35 mouse cellular contexts compared by ENCODE assay signal in genomic region chr1:91002641-91003040, GRCm38 (mm10). TPM values are rescaled to one million over a fixed set of nuclear protein-coding genes. Genes with fewer than 3 reads are reported as not detected.
DNase-seq lines count a peak whose midpoint lies in the region; ATAC-seq and TF ChIP-seq lines count a peak whose summit lies in the region.
"Had no signal": no experiment of that assay in that cellular context is flagged by ENCODE, and none has a peak within 500 bp of the region (broad histone marks: within the 10 kb centered on the region; RNA-seq: fewer than 3 reads in every experiment).

No protein-coding gene starts in this region.

- no peak for TF ChIP-seq EP300 in heart, adult 2 months (IDR thresholded peaks at IDR 0.05; ENCODE audit: insufficient read depth, low read depth, low read length)
- TF ChIP-seq EP300 in heart, postnatal 0 days (IDR thresholded peaks at IDR 0.05; ENCODE audit: low read depth) = no peak

- no peak overlapping the region for H3K9ac ChIP-seq in heart, adult 2 months (ENCODE audit: low read depth, low read length)
- peak overlapping the region; percentile 97 for H3K9ac ChIP-seq in heart, embryonic 13.5 days
- H3K9ac ChIP-seq in heart, embryonic 16.5 days (ENCODE audit: low read length) = peak overlapping the region; percentile 45
- no peak overlapping the region for H3K9ac ChIP-seq in heart, postnatal 0 days (replicated peaks; ENCODE audit: low read depth, low read length)
- H3K9ac ChIP-seq: embryonic facial prominence, embryonic 13.5 days; forebrain, embryonic 12.5 days; hindbrain, embryonic 12.5 days; hindbrain, embryonic 15.5 days had no signal

- no peaks in the 10 kb centered on the region for H3K9me3 ChIP-seq in heart, embryonic 13.5 days
- H3K9me3 ChIP-seq in heart, embryonic 16.5 days (replicated peaks; ENCODE audit: control insufficient read depth, low read length) = no peaks in the 10 kb centered on the region
- no peaks in the 10 kb centered on the region for H3K9me3 ChIP-seq in heart, postnatal 0 days (replicated peaks; ENCODE audit: control insufficient read depth, low read length)
- H3K9me3 ChIP-seq: embryonic facial prominence, embryonic 10.5 days; embryonic facial prominence, embryonic 13.5 days; forebrain, embryonic 12.5 days; hindbrain, embryonic 12.5 days; hindbrain, embryonic 15.5 days had no signal

- H3K27me3 ChIP-seq in heart, adult 2 months (ENCODE audit: control insufficient read depth, insufficient read depth, low read length) = no peaks in the 10 kb centered on the region
- H3K27me3 ChIP-seq in heart, embryonic 13.5 days (replicated peaks) = no peaks in the 10 kb centered on the region
- no peaks in the 10 kb centered on the region for H3K27me3 ChIP-seq in heart, embryonic 16.5 days (ENCODE audit: control insufficient read depth, insufficient read depth, low read length)
- no peaks in the 10 kb centered on the region for H3K27me3 ChIP-seq in heart, postnatal 0 days (ENCODE audit: control insufficient read depth, insufficient read depth, low read length)
- H3K27me3 ChIP-seq: embryonic facial prominence, embryonic 13.5 days; hindbrain, embryonic 12.5 days; hindbrain, embryonic 15.5 days had no signal

- intact Hi-C loops in heart, adult 2 months (cut with DNase I) = no loop called here
- intact Hi-C loops in heart, postnatal 10 days (cut with DNase I) = loop anchor here (5.0 kb wide), 1 partner anchor 50 kb away; no protein-coding TSS in a partner anchor
- intact Hi-C loops in heart, postnatal 14 days (cut with DNase I) = no loop called here

- DNase-seq in heart, adult 2 months = peak in 1 of 2 experiments; percentile 22
- DNase-seq in heart, postnatal 10 days = no peak
- no peak for DNase-seq in heart, postnatal 14 days
- no peak for DNase-seq in heart, postnatal 0 days (ENCODE audit: low spot score)
- DNase-seq in spleen, adult 18-20 months = no peak
- DNase-seq: adrenal gland, adult 2 months; adrenal gland, postnatal 14 days; cerebellum, adult 11-12 months; cerebellum, adult 8-10 months; cerebellum, postnatal 10 days; cerebellum, postnatal 36 days; embryo, embryonic 11 days; gastrocnemius, postnatal 25 days; kidney, adult 2 months had no signal

- no peak for TF ChIP-seq POLR2A in heart, adult 2 months (IDR thresholded peaks at IDR 0.05; ENCODE audit: insufficient read depth, low read depth, low read length)

- H3K4me3 ChIP-seq in heart, adult 2 months = no peak overlapping the region
- H3K4me3 ChIP-seq in heart, embryonic 13.5 days = no peak overlapping the region
- no peak overlapping the region for H3K4me3 ChIP-seq in heart, embryonic 16.5 days (ENCODE audit: low read length)
- H3K4me3 ChIP-seq in heart, postnatal 0 days (ENCODE audit: low read depth, low read length) = no peak overlapping the region
- H3K4me3 ChIP-seq: embryonic facial prominence, embryonic 10.5 days; embryonic facial prominence, embryonic 13.5 days; erythroblast, embryonic 14.5 days; forebrain, embryonic 12.5 days; hindbrain, embryonic 12.5 days; hindbrain, embryonic 15.5 days had no signal

- peaks cover 2% of the 10 kb centered on the region for H3K79me2 ChIP-seq in heart, adult 2 months (replicated peaks; ENCODE audit: control insufficient read depth, insufficient read depth, low read length)

- H3K36me3 ChIP-seq in heart, adult 2 months (ENCODE audit: control insufficient read depth, insufficient read depth, low read length) = peaks cover 10% of the 10 kb centered on the region; the same call in 1 of the 2 replicates
- 0 out of 2 replicates have a peak, but pooled peaks cover 3% of the 10 kb centered on the region for H3K36me3 ChIP-seq in heart, embryonic 13.5 days
- no peaks in the 10 kb centered on the region for H3K36me3 ChIP-seq in heart, embryonic 16.5 days (ENCODE audit: control insufficient read depth, insufficient read depth)
- no peaks in the 10 kb centered on the region; the same call in 1 of the 2 replicates for H3K36me3 ChIP-seq in heart, postnatal 0 days (replicated peaks; ENCODE audit: control insufficient read depth, insufficient read depth, low read length)
- H3K36me3 ChIP-seq: embryonic facial prominence, embryonic 13.5 days; forebrain, embryonic 12.5 days; hindbrain, embryonic 12.5 days; hindbrain, embryonic 15.5 days had no signal

- peaks cover 39% of the 10 kb centered on the region for H3K4me1 ChIP-seq in heart, adult 2 months (ENCODE audit: control insufficient read depth, insufficient read depth, low read length)
- peaks cover 82% of the 10 kb centered on the region for H3K4me1 ChIP-seq in heart, embryonic 13.5 days
- H3K4me1 ChIP-seq in heart, embryonic 16.5 days (ENCODE audit: control insufficient read depth, insufficient read depth, low read length) = peaks cover 55% of the 10 kb centered on the region
- peaks cover 52% of the 10 kb centered on the region for H3K4me1 ChIP-seq in heart, postnatal 0 days (ENCODE audit: control insufficient read depth, insufficient read depth)

- no peak for TF ChIP-seq CTCF in heart, adult 2 months (IDR thresholded peaks at IDR 0.05)
- TF ChIP-seq CTCF in heart, postnatal 0 days (IDR thresholded peaks at IDR 0.05; ENCODE audit: low read depth) = no peak

- no peak for ATAC-seq in heart, embryonic 13.5 days (ENCODE audit: extremely low read depth, insufficient number of reproducible peaks, low FRiP score, low TSS enrichment)
- no peak for ATAC-seq in heart, embryonic 16.5 days (replicated peaks; ENCODE audit: extremely low read depth, insufficient read depth, low FRiP score)
- no peak for ATAC-seq in heart, postnatal 0 days (ENCODE audit: insufficient read depth, low read depth)
- no peak for ATAC-seq in cerebellum, adult (ENCODE audit: insufficient number of reproducible peaks, low FRiP score, low TSS enrichment)
- ATAC-seq: CD4-positive, CD25-positive, alpha-beta regulatory T cell, adult 4 months; forebrain, embryonic 16.5 days; intestine, postnatal 0 days had no signal

- WGBS in heart, adult 2 months = 46% methylated on average over 3 of the region's 3 CpGs
- WGBS in heart, embryonic 13.5 days = 64% methylated on average over 3 of the region's 3 CpGs
- 64% methylated on average over 3 of the region's 3 CpGs for WGBS in heart, embryonic 16.5 days
- 43% methylated on average over 3 of the region's 3 CpGs for WGBS in heart, postnatal 0 days

- H3K27ac ChIP-seq in heart, adult 2 months = peak overlapping the region; percentile 80; the same call in 1 of the 2 replicates
- peak overlapping the region; percentile 99 for H3K27ac ChIP-seq in heart, embryonic 13.5 days (replicated peaks)
- peak overlapping the region; percentile 95 for H3K27ac ChIP-seq in heart, embryonic 16.5 days (ENCODE audit: low read length)
- peak overlapping the region; percentile 98 for H3K27ac ChIP-seq in heart, postnatal 0 days (ENCODE audit: low read depth)
- H3K27ac ChIP-seq: embryonic facial prominence, embryonic 10.5 days; embryonic facial prominence, embryonic 13.5 days; forebrain, embryonic 12.5 days; hindbrain, embryonic 12.5 days; hindbrain, embryonic 15.5 days had no signal

- peak overlapping the region; percentile 80 for H3K4me2 ChIP-seq in heart, embryonic 13.5 days
- no peak overlapping the region for H3K4me2 ChIP-seq in heart, embryonic 16.5 days (ENCODE audit: low read depth, low read length)
- H3K4me2 ChIP-seq in heart, postnatal 0 days (ENCODE audit: low read depth, low read length) = no peak overlapping the region
- H3K4me2 ChIP-seq: embryonic facial prominence, embryonic 13.5 days; forebrain, embryonic 12.5 days; hindbrain, embryonic 12.5 days; hindbrain, embryonic 15.5 days had no signal

RNA-seq across cellular contexts. Expression of gene Lrrfip1, which starts 4.1 kb away (rescaled TPM):
- total RNA-seq in heart, adult 2 months (2021) = 10 to 100 TPM; 63.5 to 75.5 TPM
- polyA plus RNA-seq in heart, adult 2 months (2012; rRNA removed) = 32.9 and 44.2 TPM in 2 replicates
- total RNA-seq in heart, postnatal 10 days (2021) = 100 to 1,000 TPM; 172 to 186 TPM
- polyA plus RNA-seq in heart, embryonic 13.5 days (2015; fragmentation: Nextera tagmentation; extraction: Ambion mirVana) = 122 and 137 TPM in 2 replicates
- total RNA-seq in heart, postnatal 14 days (2021) = 100 to 1,000 TPM; 101 to 109 TPM
- polyA plus RNA-seq in heart, embryonic 16.5 days (2015; fragmentation: Nextera tagmentation; extraction: Ambion mirVana) = 156 TPM in 2 replicates
- total RNA-seq in heart, postnatal 0 days (2014; rRNA removed; ENCODE audit: low replicate concordance) = 120 and 135 TPM in 2 replicates
- 140 and 168 TPM in 2 replicates for polyA plus RNA-seq in heart, postnatal 0 days (2015; fragmentation: Nextera tagmentation; extraction: Ambion mirVana)

RNA-seq across cellular contexts. Expression of gene Rab17, which starts 33.2 kb away (rescaled TPM):
- 1 to 10 TPM; 1.7 to 2.6 TPM for total RNA-seq in heart, adult 2 months (2021)
- polyA plus RNA-seq in heart, adult 2 months (2012; rRNA removed) = 1.4 and 2.3 TPM in 2 replicates
- 1 to 10 TPM; 3.8 to 5.0 TPM for total RNA-seq in heart, postnatal 10 days (2021)
- 0.57 and 1.5 TPM in 2 replicates for polyA plus RNA-seq in heart, embryonic 13.5 days (2015; fragmentation: Nextera tagmentation; extraction: Ambion mirVana)
- total RNA-seq in heart, postnatal 14 days (2021) = 1 to 10 TPM; 2.5 to 3.1 TPM
- polyA plus RNA-seq in heart, embryonic 16.5 days (2015; fragmentation: Nextera tagmentation; extraction: Ambion mirVana) = 3.8 and 4.6 TPM in 2 replicates
- 7.1 and 8.4 TPM in 2 replicates for total RNA-seq in heart, postnatal 0 days (2014; rRNA removed; ENCODE audit: low replicate concordance)
- polyA plus RNA-seq in heart, postnatal 0 days (2015; fragmentation: Nextera tagmentation; extraction: Ambion mirVana) = 5.1 and 5.6 TPM in 2 replicates
- total RNA-seq: gastrocnemius, adult 18-20 months; gastrocnemius, postnatal 25 days; MEL had no signal
- polyA plus RNA-seq: CD4-positive, CD25-positive, alpha-beta regulatory T cell, adult 4 months; erythroblast, embryonic 14.5 days; forebrain, embryonic 12.5 days had no signal

RNA-seq across cellular contexts. Expression of gene Prlh, which starts 49.7 kb away (rescaled TPM):
- total RNA-seq in heart, adult 2 months (2021) = not detected
- not detected in 2 replicates for polyA plus RNA-seq in heart, adult 2 months (2012; rRNA removed)
- not detected for total RNA-seq in heart, postnatal 10 days (2021)
- not detected in 2 replicates for polyA plus RNA-seq in heart, embryonic 13.5 days (2015; fragmentation: Nextera tagmentation; extraction: Ambion mirVana)
- not detected for total RNA-seq in heart, postnatal 14 days (2021)
- not detected in 2 replicates for polyA plus RNA-seq in heart, embryonic 16.5 days (2015; fragmentation: Nextera tagmentation; extraction: Ambion mirVana)
- total RNA-seq in heart, postnatal 0 days (2014; rRNA removed; ENCODE audit: low replicate concordance) = not detected in 2 replicates
- not detected in 2 replicates for polyA plus RNA-seq in heart, postnatal 0 days (2015; fragmentation: Nextera tagmentation; extraction: Ambion mirVana)
- total RNA-seq: adrenal gland, adult 2 months; adrenal gland, postnatal 14 days; adrenal gland, postnatal 4 days; gastrocnemius, adult 18-20 months; gastrocnemius, postnatal 25 days; hematopoietic stem cell, adult 5-6 weeks; MEL had no signal
- polyA plus RNA-seq: adrenal gland, adult 2 months; C2C12; CD4-positive, CD25-positive, alpha-beta regulatory T cell, adult 4 months; cortical plate, adult 2 months; embryonic facial prominence, embryonic 10.5 days; embryonic facial prominence, embryonic 13.5 days; forebrain, embryonic 12.5 days; forebrain, embryonic 16.5 days; gonadal fat pad, adult 2 months; hindbrain, embryonic 12.5 days; hindbrain, embryonic 15.5 days; intestine, embryonic 14.5 days; intestine, postnatal 0 days; kidney, adult 2 months; kidney, embryonic 14.5 days had no signal

Comparison
In these comparisons a context has a peak if more than half of its experiments do, and no peak if none do; other contexts are left out.
1. H3K9ac ChIP-seq: peak in heart, embryonic 13.5 days (single experiment) and heart, embryonic 16.5 days (single experiment); none in heart, adult 2 months (single experiment) and heart, postnatal 0 days (single experiment).
2. Peak in every context shown above with its lines, with median percentiles within 50 percentile points of each other: H3K27ac ChIP-seq.